Mouse (Mus musculus): ENCODE measurements around the gene Fut8. TPM values are rescaled to one million over a fixed set of nuclear protein-coding genes. Genes with fewer than 3 reads are reported as not detected.
A peak's percentile ranks its signal among the peaks of the same experiment; 100 is the strongest.

The Fut8 gene
- polyA plus RNA-seq, 1 experiment from 2014 or later = 36.5 TPM

DNA sequence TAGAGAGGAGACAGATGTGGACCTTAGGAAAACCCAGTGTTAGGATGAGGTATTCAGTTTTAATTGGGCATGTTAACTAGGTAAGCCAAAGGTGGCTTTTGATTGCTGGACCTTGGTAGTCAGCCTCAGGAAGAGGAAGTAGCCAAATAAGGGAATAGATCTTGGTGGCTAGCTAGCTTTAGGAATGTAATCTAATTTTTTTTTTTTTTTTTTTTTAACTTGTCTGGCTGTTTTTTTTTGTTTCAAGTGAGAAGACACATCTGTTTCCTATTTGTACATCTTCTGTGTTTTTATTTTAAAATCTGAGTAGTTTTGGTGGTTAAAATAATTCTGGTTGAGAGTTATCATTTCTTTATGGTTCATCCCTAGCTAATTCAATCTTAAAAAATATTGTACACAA lies 65.4 kb downstream of the Fut8 start:
- no peak for DNase-seq (ENCODE audit: low spot score)

DNA sequence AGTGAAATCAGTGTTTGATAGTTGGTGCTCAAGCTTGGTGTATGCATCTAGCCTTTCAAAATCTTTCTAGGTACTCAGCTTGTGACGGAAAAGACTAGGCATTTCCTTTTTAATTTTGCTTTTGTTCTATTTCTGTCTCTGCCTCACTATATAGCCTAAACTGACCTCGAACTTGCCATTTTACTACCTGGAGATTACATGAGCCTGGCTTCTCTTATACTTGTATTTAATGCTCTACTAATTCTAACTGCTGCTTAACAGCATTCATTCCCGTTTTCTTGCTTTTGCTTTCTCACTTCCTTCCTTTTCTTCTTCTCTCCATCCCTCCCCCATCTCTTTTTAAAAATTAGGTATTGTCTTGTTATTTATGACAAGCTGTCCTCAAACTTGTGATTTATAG lies 67.6 kb downstream of the Fut8 start:
- DNase-seq (ENCODE audit: low spot score) = no peak

DNA sequence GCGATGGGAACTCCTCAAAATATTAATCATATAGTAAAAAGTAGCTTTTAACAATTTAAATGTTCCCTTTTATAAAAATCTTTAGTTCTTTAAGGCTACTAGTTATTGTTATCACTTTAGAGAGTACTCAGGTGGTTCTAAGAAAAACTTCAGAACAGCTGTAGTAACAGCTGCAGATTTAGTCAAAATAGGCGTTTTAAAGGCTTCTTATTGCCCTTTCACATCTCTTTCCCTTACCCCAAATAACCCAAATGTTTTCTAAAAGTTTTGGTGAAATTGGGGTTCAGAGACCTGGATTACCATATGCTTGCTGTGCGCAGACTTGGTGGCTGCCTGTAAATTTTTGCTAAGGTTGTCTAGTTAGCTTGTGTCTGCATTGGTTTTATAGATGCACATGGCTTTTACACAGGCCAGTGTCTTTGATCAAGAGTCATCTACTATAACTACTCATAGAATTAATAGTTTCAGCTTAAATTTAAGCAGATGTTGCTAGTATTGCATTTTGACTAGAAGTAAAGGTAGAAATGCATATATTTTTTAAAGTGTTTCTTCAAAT lies 68.9 kb downstream of the Fut8 start:
- DNase-seq (ENCODE audit: low spot score) = no peak

DNA sequence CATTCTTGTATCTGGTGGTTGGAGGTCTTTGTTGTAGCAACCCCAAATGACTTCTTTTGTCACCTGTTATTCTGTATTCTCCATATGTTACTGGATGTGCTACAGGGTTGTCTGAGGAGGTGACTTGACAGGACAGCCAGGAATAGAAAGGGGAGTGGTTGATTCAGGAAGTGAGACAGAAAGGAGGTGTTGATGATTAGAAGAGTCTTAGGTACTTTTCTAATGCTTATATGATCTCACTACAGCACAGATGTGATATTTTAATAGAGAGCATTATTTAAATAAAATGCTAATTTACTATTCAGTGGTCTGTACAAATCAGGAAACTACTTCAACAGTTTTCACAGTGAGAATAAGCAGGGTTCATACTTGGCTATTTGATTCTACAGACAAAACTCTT lies 71.6 kb downstream of the Fut8 start:
- DNase-seq (ENCODE audit: low spot score) = no peak

GRCm38 (mm10) chr12:77313502-77313901 lies 75.6 kb downstream of the Fut8 start:
- no peak for DNase-seq (ENCODE audit: low spot score)

- DNase-seq (ENCODE audit: low spot score) = no peak
Observed at GRCm38 (mm10) chr12:77324142-77324541, 86.2 kb downstream of the Fut8 start.

- no peak for DNase-seq (ENCODE audit: low spot score)
Observed at GRCm38 (mm10) chr12:77346521-77346920, 108.6 kb downstream of the Fut8 start.

DNA sequence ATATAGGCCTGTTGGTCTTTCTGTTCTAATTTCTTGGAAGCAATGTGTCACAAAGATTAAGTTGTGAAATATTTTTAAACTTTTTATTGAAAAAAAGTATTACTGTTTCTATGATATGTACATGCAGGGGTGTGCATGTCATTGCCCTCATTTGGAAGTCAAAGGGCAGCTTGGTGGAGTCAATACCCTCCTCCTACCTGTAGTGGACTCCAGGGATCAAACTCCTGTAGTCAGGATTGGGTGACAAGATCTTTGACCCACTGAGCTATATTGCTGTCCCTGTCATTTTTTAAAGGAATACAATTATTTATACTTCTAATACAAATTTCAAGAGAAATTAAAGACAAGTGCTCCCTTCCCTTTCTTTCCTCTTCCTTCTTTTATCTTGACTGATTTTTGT lies 111.6 kb downstream of the Fut8 start:
- no peak for DNase-seq (ENCODE audit: low spot score)

GRCm38 (mm10) chr12:77415720-77416119 lies 177.8 kb downstream of the Fut8 start:
- DNase-seq (ENCODE audit: low spot score) = no peak

DNA sequence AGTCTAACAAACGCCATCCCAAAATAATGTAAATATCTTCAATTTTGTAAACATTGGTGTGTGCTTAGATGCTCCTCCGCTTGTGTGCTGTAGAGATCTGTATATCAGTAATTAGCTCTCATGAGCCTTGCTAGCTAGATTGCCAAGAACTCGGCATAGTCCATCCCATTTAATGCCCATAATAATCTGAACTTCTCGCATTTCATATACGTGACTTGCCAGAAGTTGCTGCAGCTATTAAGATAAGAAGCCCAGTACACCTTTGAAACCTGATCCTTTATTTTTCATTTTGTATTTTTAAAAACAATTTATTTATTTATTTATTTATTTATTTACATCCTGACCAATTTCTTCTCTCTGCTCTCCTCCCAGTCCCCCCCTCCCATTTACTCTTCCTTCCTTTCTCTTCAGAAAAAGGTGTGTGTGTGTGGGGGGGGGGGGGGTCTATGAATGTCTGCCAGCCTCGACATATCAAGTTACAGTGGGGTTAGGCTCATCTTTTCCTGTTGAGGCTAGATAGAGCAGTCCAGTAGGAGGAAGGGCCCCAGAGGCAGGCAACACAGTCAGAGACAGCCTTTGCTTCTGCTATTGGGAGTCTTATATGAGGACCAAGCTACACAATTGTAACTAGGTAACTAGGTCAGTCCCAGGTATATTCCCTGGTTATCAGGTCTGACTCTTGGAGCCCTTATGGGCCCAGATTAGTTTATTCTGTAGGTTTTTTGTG lies 183.9 kb downstream of the Fut8 start:
- no peak for DNase-seq (ENCODE audit: low spot score)

DNA sequence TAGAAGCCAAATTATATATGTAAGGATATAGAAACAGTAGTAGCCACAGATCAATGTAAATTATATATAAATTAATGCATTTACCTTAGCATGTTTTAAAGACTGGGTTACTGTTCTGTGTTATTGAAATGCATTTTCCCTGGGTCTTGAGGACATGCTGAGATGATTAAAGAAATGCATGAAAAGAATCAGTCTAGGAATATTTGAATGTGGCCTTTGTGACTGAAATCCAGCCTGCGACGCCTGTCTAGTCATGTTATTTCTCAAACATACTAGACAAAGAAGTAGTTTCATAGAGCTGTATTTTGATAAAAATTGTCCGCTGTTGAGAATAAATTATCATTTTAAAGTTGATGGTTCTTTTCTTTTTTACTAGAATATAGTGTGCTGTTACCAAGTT lies 188.2 kb downstream of the Fut8 start:
- no peak for DNase-seq (ENCODE audit: low spot score)

DNA sequence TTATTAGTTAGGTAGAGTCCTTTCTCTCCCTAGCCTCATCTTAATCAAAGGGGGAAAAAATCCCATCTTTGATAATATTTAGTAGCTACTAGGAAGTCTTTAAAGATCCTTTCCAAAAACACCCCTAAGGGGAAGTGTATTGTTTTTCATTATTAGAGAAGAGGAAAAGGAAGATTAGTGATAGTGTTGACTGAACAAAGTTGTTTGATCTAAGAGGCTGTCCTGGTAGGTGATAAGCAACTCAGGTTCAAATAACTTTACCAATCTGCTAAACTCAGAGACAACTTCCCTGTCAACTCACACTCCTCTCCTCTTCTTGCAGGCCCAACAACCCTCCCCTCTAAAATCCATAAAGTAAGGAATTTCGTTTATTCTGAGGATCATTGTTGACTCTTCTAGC lies 190.2 kb downstream of the Fut8 start:
- no peak for DNase-seq (ENCODE audit: low spot score)

DNA sequence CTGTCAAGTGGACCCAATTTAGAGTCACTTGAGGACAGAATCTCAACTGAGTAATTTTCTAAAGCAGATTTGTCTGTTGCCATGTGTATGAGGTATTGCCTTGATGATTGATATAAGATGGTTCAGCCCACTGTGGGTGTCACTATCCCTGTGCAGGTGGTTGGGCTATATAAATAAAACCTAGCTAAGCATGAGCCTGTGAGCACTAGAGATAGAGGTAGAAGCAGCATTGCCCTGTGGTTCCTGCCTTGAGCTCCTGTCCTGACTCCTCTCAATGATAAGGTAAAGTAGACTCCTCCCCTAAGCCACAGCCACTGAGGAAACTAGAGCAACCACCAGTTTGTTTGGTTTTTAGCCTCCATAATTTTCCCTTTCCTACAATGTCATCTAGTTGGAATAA lies 191.5 kb downstream of the Fut8 start:
- no peak for DNase-seq (ENCODE audit: low spot score)

DNA sequence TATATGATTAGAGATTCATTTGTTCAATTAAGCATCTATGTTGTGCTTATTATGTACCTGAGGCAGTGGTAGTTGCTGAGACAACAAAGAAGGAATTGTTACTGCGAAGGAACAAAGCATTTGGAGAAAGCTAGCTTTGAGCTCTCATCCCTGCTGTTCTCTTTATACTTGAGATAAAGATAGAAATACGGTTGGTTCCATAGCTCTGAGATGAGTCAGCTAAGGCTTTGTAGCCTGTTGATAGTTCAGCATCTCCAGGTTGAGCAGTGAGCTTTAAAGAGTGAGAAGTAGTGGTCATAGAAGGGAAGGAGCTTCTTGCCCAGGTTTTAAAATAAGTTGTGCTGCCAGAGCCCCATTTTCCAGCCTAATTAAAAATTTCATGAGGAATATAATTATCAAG lies 198.8 kb downstream of the Fut8 start:
- DNase-seq (ENCODE audit: low spot score) = no peak

DNA sequence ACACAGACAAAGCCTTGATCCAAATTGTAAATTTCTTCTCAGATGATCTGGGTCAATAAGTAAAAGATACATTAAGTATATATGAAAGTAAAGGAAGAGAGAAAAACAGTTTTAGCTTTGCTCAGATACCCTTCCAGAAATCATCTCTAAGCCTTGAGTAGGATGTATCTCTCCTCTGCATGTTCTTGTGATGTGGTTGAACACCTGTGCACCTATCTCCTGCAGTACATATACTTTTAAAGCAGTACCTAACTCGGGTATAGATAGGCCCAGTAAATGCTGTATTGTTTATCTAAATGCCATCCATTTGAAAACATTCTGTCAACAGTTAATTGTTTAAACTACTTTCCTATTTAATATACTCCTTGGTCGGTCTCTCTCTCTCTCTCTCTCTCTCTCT lies 212.9 kb downstream of the Fut8 start:
- peak; percentile 82 for DNase-seq (ENCODE audit: low spot score)

DNA sequence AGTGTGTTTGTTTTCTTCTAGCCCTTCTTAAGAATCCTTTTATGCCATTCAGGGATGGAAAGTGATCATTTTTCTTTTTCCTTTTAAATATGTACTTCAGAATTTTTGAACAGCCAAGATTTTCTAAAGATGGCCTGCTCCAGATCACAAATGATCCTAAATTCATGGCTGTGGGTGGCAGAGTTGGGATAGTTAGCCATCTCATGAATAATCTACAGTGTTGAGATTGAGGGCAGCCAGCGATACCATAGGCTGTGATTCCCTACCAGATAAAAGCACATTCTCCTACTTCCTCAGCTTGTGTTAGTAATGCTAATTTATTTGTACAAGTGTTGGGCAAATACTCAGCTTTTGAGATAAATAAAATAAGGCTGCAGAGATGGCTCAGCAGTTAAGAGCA lies 228.3 kb downstream of the Fut8 start:
- DNase-seq (ENCODE audit: low spot score) = no peak

DNA sequence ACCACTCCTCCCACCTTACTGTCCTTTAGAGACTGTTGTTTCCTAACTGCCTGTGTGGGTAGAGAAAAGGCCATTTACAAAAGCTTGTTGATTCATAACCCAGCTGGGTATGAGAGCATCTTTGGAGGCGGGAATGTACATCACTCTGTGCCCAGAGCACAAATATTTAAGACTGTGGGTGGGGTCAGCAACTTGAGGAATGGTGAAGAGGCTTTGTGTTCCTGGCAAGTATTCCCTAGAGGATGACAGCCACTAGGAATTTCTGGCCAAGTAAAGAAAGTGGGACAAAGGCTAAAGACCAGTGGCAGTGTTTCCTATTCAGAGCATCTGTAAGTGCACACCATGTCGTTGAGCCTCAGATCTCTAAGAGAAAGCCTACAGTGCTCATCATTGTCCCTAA lies 242.0 kb downstream of the Fut8 start:
- no peak for DNase-seq (ENCODE audit: low spot score)

DNA sequence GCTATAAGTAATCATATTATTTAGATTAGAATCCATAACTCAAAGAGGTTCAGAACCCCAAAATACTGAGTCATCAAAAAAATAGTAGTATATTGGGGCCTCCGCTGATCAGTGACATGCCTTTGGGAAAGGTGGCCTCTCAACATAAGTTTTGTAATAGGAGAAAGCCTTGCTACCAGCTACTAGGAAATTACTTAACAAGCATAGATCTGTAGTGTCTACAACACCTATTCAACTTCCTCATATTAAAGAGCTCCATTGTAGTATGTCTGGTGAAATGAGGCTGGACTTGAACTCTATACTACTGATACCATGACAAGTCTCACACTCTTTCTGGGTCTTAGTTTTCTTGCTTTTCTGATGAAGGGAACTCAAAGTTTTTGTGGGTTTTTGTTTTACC lies 243.2 kb downstream of the Fut8 start:
- no peak for DNase-seq (ENCODE audit: low spot score)

DNA sequence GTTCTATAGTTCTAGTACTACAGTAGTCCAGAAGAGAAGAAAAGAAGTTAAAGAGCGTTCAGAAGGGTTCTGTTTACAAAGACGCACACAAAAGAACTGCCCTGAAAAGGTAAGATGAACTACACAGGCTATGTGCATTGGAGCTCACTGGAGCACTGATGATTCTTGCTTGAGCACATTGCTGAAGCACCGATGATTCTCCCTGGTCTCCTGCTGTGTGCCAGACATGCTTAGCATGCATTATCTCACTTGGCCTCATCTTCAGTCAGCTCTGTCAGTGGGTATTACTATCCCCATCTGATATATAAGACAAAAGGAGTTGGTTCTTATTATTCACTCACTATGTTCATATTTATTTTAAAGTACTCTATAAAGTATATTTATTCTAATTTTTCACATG lies 243.9 kb downstream of the Fut8 start:
- DNase-seq (ENCODE audit: low spot score) = no peak

- no peak for DNase-seq (ENCODE audit: low spot score)
Observed at GRCm38 (mm10) chr12:77483180-77483855, 245.4 kb downstream of the Fut8 start.

- no peak for DNase-seq (ENCODE audit: low spot score)
Observed at GRCm38 (mm10) chr12:77484761-77485160, 246.8 kb downstream of the Fut8 start.

DNA sequence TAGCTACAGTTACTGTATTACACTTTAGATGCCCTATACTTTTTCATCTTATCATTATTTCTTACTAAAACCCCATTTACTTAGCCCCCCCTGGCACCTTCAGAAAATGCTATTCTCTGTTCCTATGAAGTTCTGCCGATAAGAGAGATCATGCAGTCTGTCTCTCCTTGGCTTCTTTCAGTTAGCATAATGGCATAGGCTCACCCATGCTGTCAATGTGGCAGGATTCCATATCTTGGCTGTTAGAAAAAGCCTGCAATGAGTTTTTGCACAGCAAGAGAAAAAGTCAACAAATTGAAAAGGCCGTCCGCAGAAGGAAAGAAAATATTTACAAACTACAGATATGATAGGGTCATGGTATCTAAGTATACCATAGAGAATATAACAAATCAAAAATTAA lies 253.6 kb downstream of the Fut8 start:
- DNase-seq (ENCODE audit: low spot score) = no peak

DNA sequence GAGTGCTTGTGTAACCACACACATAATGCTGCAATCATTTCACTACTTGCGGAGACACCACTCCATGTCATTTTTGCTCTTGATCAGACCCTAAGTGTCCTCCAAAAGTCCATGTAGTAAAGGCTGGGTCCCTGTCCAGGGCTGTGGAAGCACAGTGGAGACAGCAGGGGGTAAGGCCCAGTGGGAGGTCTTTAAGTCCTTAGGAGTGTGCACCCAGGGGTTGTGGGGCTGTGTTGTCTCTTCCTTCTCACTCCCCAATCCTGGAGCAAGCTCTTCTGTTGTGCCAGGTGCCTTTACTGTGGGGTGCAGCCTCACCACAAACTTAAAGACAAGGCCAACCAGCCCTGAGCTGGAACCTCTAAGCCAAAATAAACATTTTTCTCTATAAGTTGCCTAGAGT lies 257.9 kb downstream of the Fut8 start:
- DNase-seq (ENCODE audit: low spot score) = no peak
